In genomic region chr3:88501366-88502030, GRCm38 (mm10) we compare ENCODE assay signal across 1 mouse cellular context.
TF ChIP-seq lines count a peak whose summit lies in the region.

No protein-coding gene starts in this region.

TF ChIP-seq in MEL, 35 proteins besides CTCF, POLR2A, EP300 and RAD21:
- TF ChIP-seq NELFE (IDR thresholded peaks at IDR 0.05; ENCODE audit: low read depth, low read length) (peak; percentile 57), UBTF (IDR thresholded peaks at IDR 0.05; ENCODE audit: borderline replicate concordance, insufficient read depth, low read depth, low read length) (no peak), POLR2AphosphoS2 (IDR thresholded peaks at IDR 0.05; ENCODE audit: low read length) (peak; percentile 46; the same call in 1 of the 2 replicates), CHD1 (IDR thresholded peaks at IDR 0.05; ENCODE audit: low read depth, low read length) (no peak), HCFC1 (IDR thresholded peaks at IDR 0.05; ENCODE audit: low read depth, low read length) (peak; percentile 54; the same call in 1 of the 2 replicates), TCF12 (IDR thresholded peaks at IDR 0.05; ENCODE audit: low read depth, low read length) (0 out of 2 replicates have a peak, but pooled peaks have one; percentile 16), MAZ (IDR thresholded peaks at IDR 0.05; ENCODE audit: low read depth, low read length) (no peak), KAT2A (conservative IDR thresholded peaks at IDR 0.05; ENCODE audit: low read depth, low read length) (0 out of 2 replicates have a peak, but pooled peaks have one; percentile 13), E2F4 (IDR thresholded peaks at IDR 0.05; ENCODE audit: borderline replicate concordance, low read depth, low read length) (no peak), USF2 (IDR thresholded peaks at IDR 0.05; ENCODE audit: borderline replicate concordance in 1 of 2, insufficient read depth in 1 of 2, low read depth in 1 of 2, low read length in 2 of 2) (no peak), POLR2AphosphoS5 (IDR thresholded peaks at IDR 0.05; ENCODE audit: borderline replicate concordance, low read depth, low read length) (no peak), GATA1 (IDR thresholded peaks at IDR 0.05; ENCODE audit: low read depth, low read length) (peak; percentile 77), SIN3A (IDR thresholded peaks at IDR 0.05; ENCODE audit: low read length) (peak; percentile 84), TBP (IDR thresholded peaks at IDR 0.05; ENCODE audit: low read depth, low read length) (peak; percentile 62), MYB (IDR thresholded peaks at IDR 0.05; ENCODE audit: low read depth, low read length) (no peak), MXI1 (IDR thresholded peaks at IDR 0.05; ENCODE audit: low read depth, low read length) (peak; percentile 57; the same call in 1 of the 2 replicates), RCOR1 (IDR thresholded peaks at IDR 0.05; ENCODE audit: low read depth, low read length) (peak; percentile 63; the same call in 1 of the 2 replicates), NRF1 (IDR thresholded peaks at IDR 0.05; ENCODE audit: insufficient read depth, low read depth, low read length, poor library complexity, severe bottlenecking) (peak; percentile 32; the same call in 1 of the 2 replicates), BHLHE40 (IDR thresholded peaks at IDR 0.05; ENCODE audit: borderline replicate concordance, low read depth, low read length) (no peak)
